Mouse (Mus musculus) midbrain, embryonic 12.5 days (tissue): ENCODE measurements around the gene Rtn4rl1. TPM values are rescaled to one million over a fixed set of nuclear protein-coding genes. Genes with fewer than 3 reads are reported as not detected.

ENCODE experiments used
- ATAC-seq: fragments of 200-750 bp; cut with Nextera tagmentation; 2 replicates; pipeline ENCODE4 v1.8.0; 2017; ENCODE audit warnings: low read depth, moderate TSS enrichment, moderate library complexity; ENCODE audit not compliant: low FRiP score
- H3K27ac ChIP-seq: fragments of 300-500 bp; sonication (generic); replicated peaks from 2 replicates; pipeline ENCODE4 v1.5.1; 2016; ENCODE audit warnings: mild to moderate bottlenecking
- H3K27me3 ChIP-seq: fragments of 300-500 bp; sonication (generic); 2 replicates; pipeline ENCODE4 v1.6.1; 2016; ENCODE audit warnings: mild to moderate bottlenecking
- H3K36me3 ChIP-seq: fragments of 300-500 bp; sonication (generic); 2 replicates; pipeline ENCODE4 v1.6.1; 2016
- H3K4me1 ChIP-seq: fragments of 300-500 bp; sonication (generic); 2 replicates; pipeline ENCODE4 v1.6.1; 2016
- H3K4me2 ChIP-seq: fragments of 300-500 bp; sonication (generic); replicated peaks from 2 replicates; pipeline ENCODE4 v1.6.1; 2016; ENCODE audit warnings: mild to moderate bottlenecking, moderate library complexity
- H3K4me3 ChIP-seq: fragments of 300-500 bp; sonication (generic); 2 replicates; pipeline ENCODE4 v1.5.1; 2016; ENCODE audit warnings: mild to moderate bottlenecking
- H3K9ac ChIP-seq: fragments of 300-500 bp; sonication (generic); replicated peaks from 2 replicates; pipeline ENCODE4 v1.6.1; 2016; ENCODE audit warnings: mild to moderate bottlenecking, moderate library complexity
- H3K9me3 ChIP-seq: fragments of 300-500 bp; sonication (generic); 2 replicates; pipeline ENCODE4 v1.6.1; 2016; ENCODE audit warnings: mild to moderate bottlenecking
- WGBS: fragments of 180-500 bp; shearing (Covaris S2); methylation state at CpG from one replicate; pipeline ENCODE4 v1.1.7; 2016; 5-methylcytosine and 5-hydroxymethylcytosine counted together
- microRNA counts: library from miRNA; unstranded; fragments of <30 nt; microRNA quantifications from one replicate; lab custom pipeline; 2017
- microRNA-seq: library from miRNA; unstranded; fragments of <30 nt; microRNA quantifications from one replicate; pipeline ENCODE4, GENCODE M21; 2017
- polyA plus RNA-seq: library from polyadenylated mRNA; unstranded; fragments of >200 nt; fragmentation: Nextera tagmentation; extraction: Ambion mirVana; gene quantifications from 2 replicates; pipeline ENCODE4 v1.2.1, GENCODE M21; 2016

The Rtn4rl1 gene
- polyA plus RNA-seq, 1 experiment from 2014 or later, result 9.3 TPM

DNA sequence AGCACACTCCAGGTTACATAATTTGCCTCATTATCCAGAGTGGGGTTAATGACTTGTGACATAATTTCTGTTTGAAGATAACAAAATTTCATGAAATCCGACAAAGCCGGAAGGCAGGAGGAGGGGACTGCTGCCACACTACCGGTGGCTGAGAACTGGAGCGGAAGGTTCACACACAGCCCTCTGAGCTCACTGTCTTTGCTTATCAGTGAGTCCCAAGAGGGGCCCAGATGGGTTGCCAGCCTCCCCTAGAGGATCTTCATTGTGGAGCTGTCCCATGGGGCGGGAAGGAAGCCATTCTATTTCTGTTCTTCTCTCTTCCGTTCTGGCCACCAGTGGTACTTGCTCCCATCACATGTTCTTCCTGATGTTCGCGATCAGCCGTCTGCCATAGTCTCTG is 107.4 kb downstream of the Rtn4rl1 start:
- WGBS, result 89% methylated on average over 9 of the region's 9 CpGs
- ATAC-seq, result no peak
- H3K4me3 ChIP-seq, result no peak overlapping the region
- no peaks in the 10 kb centered on the region for H3K27me3 ChIP-seq
- H3K9ac ChIP-seq, result no peak overlapping the region
- H3K4me1 ChIP-seq, result peaks cover 11% of the 10 kb centered on the region
- peak overlapping the region; percentile 30; the same call in 1 of the 2 replicates for H3K27ac ChIP-seq
- no peak overlapping the region for H3K4me2 ChIP-seq
- H3K36me3 ChIP-seq, result peaks cover 42% of the 10 kb centered on the region
- H3K9me3 ChIP-seq, result no peaks in the 10 kb centered on the region

GRCm38 (mm10) chr11:75304797-75305196 is 111.2 kb downstream of the Rtn4rl1 start:
- Histone ChIP-seq H3K4me1 (peaks cover 2% of the 10 kb centered on the region; the same call in 1 of the 2 replicates), H3K27me3 (no peaks in the 10 kb centered on the region), H3K9me3 (no peaks in the 10 kb centered on the region), H3K4me3 (no peak overlapping the region), H3K9ac (no peak overlapping the region), H3K27ac (no peak overlapping the region), H3K36me3 (peaks cover 75% of the 10 kb centered on the region), H3K4me2 (no peak overlapping the region)
- no peak for ATAC-seq
- 84% methylated on average over 9 of the region's 9 CpGs for WGBS

- H3K36me3 ChIP-seq, result peaks cover 69% of the 10 kb centered on the region
- no peaks in the 10 kb centered on the region for H3K9me3 ChIP-seq
- no peaks in the 10 kb centered on the region for H3K4me1 ChIP-seq
- 0 out of 2 replicates have a peak overlapping the region, but pooled peaks have one; percentile 4 for H3K27ac ChIP-seq
- no peak overlapping the region for H3K4me3 ChIP-seq
- WGBS, result 81% methylated on average over 4 of the region's 4 CpGs
- no peaks in the 10 kb centered on the region for H3K27me3 ChIP-seq
- no peak overlapping the region for H3K9ac ChIP-seq
- no peak overlapping the region for H3K4me2 ChIP-seq
- ATAC-seq, result no peak
Measured at GRCm38 (mm10) chr11:75308650-75309049, 115.1 kb downstream of the Rtn4rl1 start.

GRCm38 (mm10) chr11:75310813-75311212 is 117.2 kb downstream of the Rtn4rl1 start:
- no peak overlapping the region for H3K4me3 ChIP-seq
- no peaks in the 10 kb centered on the region for H3K9me3 ChIP-seq
- peaks cover 74% of the 10 kb centered on the region for H3K36me3 ChIP-seq
- 85% methylated on average over 8 of the region's 8 CpGs for WGBS
- H3K4me2 ChIP-seq, result no peak overlapping the region
- H3K27me3 ChIP-seq, result no peaks in the 10 kb centered on the region
- no peak overlapping the region for H3K27ac ChIP-seq
- ATAC-seq, result no peak
- no peak overlapping the region for H3K9ac ChIP-seq
- no peaks in the 10 kb centered on the region for H3K4me1 ChIP-seq

DNA sequence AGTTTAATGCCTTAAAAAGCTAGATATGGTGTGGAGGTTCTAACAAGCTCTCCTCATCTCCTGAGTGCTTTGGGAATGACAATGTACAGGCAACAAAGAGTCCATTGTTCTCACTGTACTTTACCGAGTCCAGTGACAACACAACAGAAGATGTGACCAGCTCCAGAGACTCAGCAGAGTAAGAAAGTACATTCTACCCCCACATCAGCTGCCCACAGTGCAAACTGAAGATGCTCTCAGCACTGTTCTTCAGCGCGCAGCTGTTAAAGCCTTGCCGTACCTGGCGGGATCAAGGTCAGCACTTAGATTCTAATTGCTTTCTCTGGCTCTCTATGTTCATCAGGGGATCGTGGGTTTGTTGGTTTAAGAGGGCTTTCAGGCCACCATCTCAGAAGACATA is 118.2 kb downstream of the Rtn4rl1 start:
- H3K27me3 ChIP-seq, result no peaks in the 10 kb centered on the region
- no peak overlapping the region for H3K9ac ChIP-seq
- H3K9me3 ChIP-seq, result no peaks in the 10 kb centered on the region
- H3K36me3 ChIP-seq, result peaks cover 71% of the 10 kb centered on the region
- no peak overlapping the region for H3K4me3 ChIP-seq
- 95% methylated on average over 6 of the region's 6 CpGs for WGBS
- no peak overlapping the region for H3K4me2 ChIP-seq
- no peak for ATAC-seq
- H3K4me1 ChIP-seq, result no peaks in the 10 kb centered on the region
- no peak overlapping the region for H3K27ac ChIP-seq

DNA sequence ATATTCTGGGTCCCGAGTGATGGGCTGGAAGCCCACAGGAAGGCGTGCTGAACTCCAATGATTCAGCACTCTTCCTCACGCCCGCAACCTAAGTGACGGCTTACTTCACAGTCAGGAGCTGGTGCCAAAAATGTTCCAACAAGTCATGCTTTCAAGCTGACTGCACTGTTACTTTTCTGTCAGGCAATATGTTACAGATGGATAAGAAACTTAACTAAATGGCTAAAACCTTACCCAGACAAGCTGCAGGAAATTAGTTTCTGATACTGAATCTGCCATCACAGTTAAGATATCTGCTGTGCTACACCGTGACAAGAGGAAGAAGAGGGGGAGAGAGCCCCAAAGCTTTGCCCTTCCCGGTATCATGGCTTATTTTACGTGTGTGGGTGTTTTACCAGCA is 120.3 kb downstream of the Rtn4rl1 start:
- Histone ChIP-seq H3K4me2 (no peak overlapping the region), H3K4me1 (no peaks in the 10 kb centered on the region), H3K9ac (no peak overlapping the region), H3K27ac (no peak overlapping the region), H3K4me3 (no peak overlapping the region), H3K36me3 (peaks cover 57% of the 10 kb centered on the region), H3K9me3 (no peaks in the 10 kb centered on the region), H3K27me3 (no peaks in the 10 kb centered on the region)
- 93% methylated on average over 8 of the region's 8 CpGs for WGBS
- no peak for ATAC-seq

MicroRNAs encoded within 50 kb of the gene (microRNA counts, 519-probe panel; counts per million panel counts)
- microRNA mmu-miR-132 (lab: Ali Mortazavi, UCI) (4,580 counts per million, percentile 34 among the panel's probes with 10 or more counts), microRNA mmu-miR-212 (lab: Ali Mortazavi, UCI) (not detected)

Small RNA genes within 50 kb of the gene (microRNA-seq; reads per million reads assigned to microRNA genes)
- 206 reads per million, percentile 61 among the genes with 10 or more reads in this experiment for gene Mir132
- gene Mir212, result 23.5 reads per million, percentile 34 among the genes with 10 or more reads in this experiment

Other genes with a start within 250 kb of the Rtn4rl1 start
- gene Hic1, start 24.3 kb upstream of the Rtn4rl1 start, polyA plus RNA-seq, result 3.7 and 4.8 TPM in 2 replicates
- 23.2 and 24.9 TPM in 2 replicates for gene Ovca2, start 14.9 kb upstream of the Rtn4rl1 start, polyA plus RNA-seq
- gene Dph1, start 2.5 kb upstream of the Rtn4rl1 start, polyA plus RNA-seq, result 15.8 and 17.6 TPM in 2 replicates
- 107 and 110 TPM in 2 replicates for gene Rpa1, start 154.5 kb downstream of the Rtn4rl1 start, polyA plus RNA-seq
- 16.3 and 16.6 TPM in 2 replicates for gene Smyd4, start 154.7 kb downstream of the Rtn4rl1 start, polyA plus RNA-seq
- 45.8 and 73.3 TPM in 2 replicates for gene Serpinf1, start 228.9 kb downstream of the Rtn4rl1 start, polyA plus RNA-seq
- gene Serpinf2, start 245.8 kb downstream of the Rtn4rl1 start, polyA plus RNA-seq, result 0.16 TPM in 1 of 2 replicates, not detected in the other